ENCODE assay signal across 24 mouse cellular contexts in genomic region chr15:81776631-81777422, GRCm38 (mm10). TPM values are rescaled to one million over a fixed set of nuclear protein-coding genes. Genes with fewer than 3 reads are reported as not detected.
A peak's percentile ranks its signal among the peaks of the same experiment; 100 is the strongest.
DNase-seq lines count a peak whose midpoint lies in the region; ATAC-seq and TF ChIP-seq lines count a peak whose summit lies in the region.
"Had no signal": no experiment of that assay in that cellular context is flagged by ENCODE, and none has a peak within 500 bp of the region (broad histone marks: within the 10 kb centered on the region; RNA-seq: fewer than 3 reads in every experiment).

No protein-coding gene starts in this region.

- TF ChIP-seq CTCF in heart, adult 2 months (IDR thresholded peaks at IDR 0.05), result no peak
- TF ChIP-seq CTCF in MEL (IDR thresholded peaks at IDR 0.05 in 2 of 3, conservative IDR thresholded peaks at IDR 0.05 in 1 of 3; ENCODE audit: control insufficient read depth in 1 of 3, insufficient read depth in 1 of 3, low read depth in 2 of 3, low read length in 3 of 3, poor library complexity in 1 of 3, severe bottlenecking in 1 of 3), result no peak

- H3K4me2 ChIP-seq in liver, embryonic 15.5 days, result no peak overlapping the region
- H3K4me2 ChIP-seq: embryonic facial prominence, embryonic 13.5 days; forebrain, embryonic 12.5 days; hindbrain, embryonic 12.5 days had no signal

- H3K9ac ChIP-seq in heart, adult 2 months (ENCODE audit: low read depth, low read length), result no peak overlapping the region
- no peak overlapping the region for H3K9ac ChIP-seq in MEL (ENCODE audit: control insufficient read depth, low read depth, low read length, poor library complexity, severe bottlenecking)
- H3K9ac ChIP-seq in liver, embryonic 15.5 days, result no peak overlapping the region
- H3K9ac ChIP-seq: embryonic facial prominence, embryonic 13.5 days; forebrain, postnatal 0 days; hindbrain, embryonic 12.5 days had no signal

- H3K4me1 ChIP-seq in heart, adult 2 months (ENCODE audit: control insufficient read depth, insufficient read depth, low read length), result peaks cover 1% of the 10 kb centered on the region
- H3K4me1 ChIP-seq in MEL (ENCODE audit: control insufficient read depth in 1 of 2, insufficient read depth in 2 of 2, low read length in 2 of 2), result peaks cover 0 to 9% of the 10 kb centered on the region in 2 experiments; a peak in 2 of 4 replicates
- peaks cover 22% of the 10 kb centered on the region for H3K4me1 ChIP-seq in liver, embryonic 15.5 days (replicated peaks)
- H3K4me1 ChIP-seq: forebrain, embryonic 12.5 days; hindbrain, embryonic 12.5 days had no signal

- peak; percentile 92 for DNase-seq in heart, adult 11 months
- no peak for DNase-seq in heart, adult 2 months
- peak; percentile 51 for DNase-seq in MEL (ENCODE audit: low read depth, low spot score)
- peak; percentile 47 for DNase-seq in yolk sac, embryonic 10.5 days (ENCODE audit: low spot score)
- no peak for DNase-seq in urinary bladder, postnatal 25 days (ENCODE audit: low spot score)
- DNase-seq: adrenal gland, postnatal 14 days; cerebellum, adult 18-20 months; cerebellum, adult 9-11 months; cerebellum, postnatal 36 days; forebrain, postnatal 0 days; gastrocnemius, postnatal 14 days; heart, postnatal 10 days; heart, postnatal 4 days had no signal

- no peaks in the 10 kb centered on the region for H3K79me2 ChIP-seq in heart, adult 2 months (replicated peaks; ENCODE audit: control insufficient read depth, insufficient read depth, low read length)
- no peaks in the 10 kb centered on the region for H3K79me2 ChIP-seq in MEL (ENCODE audit: control insufficient read depth, insufficient read depth, low read length, poor library complexity)

- no peaks in the 10 kb centered on the region for H3K36me3 ChIP-seq in heart, adult 2 months (ENCODE audit: control insufficient read depth, insufficient read depth, low read length)
- no peaks in the 10 kb centered on the region; a peak in 1 of 4 replicates for H3K36me3 ChIP-seq in MEL (ENCODE audit: control insufficient read depth in 1 of 2, insufficient read depth in 2 of 2, low read length in 2 of 2)
- H3K36me3 ChIP-seq in liver, embryonic 15.5 days (replicated peaks), result peaks cover 45% of the 10 kb centered on the region

- no peaks in the 10 kb centered on the region for H3K27me3 ChIP-seq in heart, adult 2 months (ENCODE audit: control insufficient read depth, insufficient read depth, low read length)
- no peaks in the 10 kb centered on the region for H3K27me3 ChIP-seq in MEL (ENCODE audit: control insufficient read depth in 1 of 2, insufficient read depth in 2 of 2, low read length in 2 of 2)
- H3K27me3 ChIP-seq in liver, embryonic 15.5 days, result no peaks in the 10 kb centered on the region
- H3K27me3 ChIP-seq: embryonic facial prominence, embryonic 13.5 days; forebrain, embryonic 12.5 days; hindbrain, embryonic 12.5 days; Patski had no signal

- no peak overlapping the region for H3K27ac ChIP-seq in heart, adult 2 months
- H3K27ac ChIP-seq in MEL (ENCODE audit: control insufficient read depth, low read depth, low read length), result no peak overlapping the region
- H3K27ac ChIP-seq in liver, embryonic 15.5 days (replicated peaks), result no peak overlapping the region
- H3K27ac ChIP-seq: embryonic facial prominence, embryonic 13.5 days; forebrain, embryonic 12.5 days; heart, embryonic 10.5 days; hindbrain, embryonic 12.5 days had no signal

- H3K4me3 ChIP-seq in heart, adult 2 months, result no peak overlapping the region
- no peak overlapping the region for H3K4me3 ChIP-seq in MEL (ENCODE audit: control insufficient read depth in 1 of 2, insufficient read depth in 1 of 2, low read depth in 2 of 2, low read length in 2 of 2)
- no peak overlapping the region for H3K4me3 ChIP-seq in liver, embryonic 15.5 days (replicated peaks)
- H3K4me3 ChIP-seq: embryonic facial prominence, embryonic 13.5 days; forebrain, embryonic 12.5 days; heart, embryonic 10.5 days; hindbrain, embryonic 12.5 days had no signal

- TF ChIP-seq EP300 in heart, adult 2 months (IDR thresholded peaks at IDR 0.05; ENCODE audit: insufficient read depth, low read depth, low read length), result no peak
- TF ChIP-seq EP300 in MEL (IDR thresholded peaks at IDR 0.05; ENCODE audit: low read depth in 1 of 2, low read length in 2 of 2), result no peak

- WGBS in heart, adult 2 months, result 73% methylated on average over 11 of the region's 11 CpGs
- 41% methylated on average over 11 of the region's 11 CpGs for WGBS in liver, embryonic 15.5 days (ENCODE audit: insufficient replicate concordance)

- ATAC-seq in liver, embryonic 15.5 days (ENCODE audit: insufficient read depth), result 0 out of 2 replicates have a peak, but pooled peaks have one; percentile 25
- no peak; the same call in 1 of the 2 replicates for ATAC-seq in granulocyte monocyte progenitor cell, adult 5-6 weeks (replicated peaks; ENCODE audit: poor library complexity, severe bottlenecking)
- ATAC-seq: activated CD4-positive, CD25-positive, alpha-beta regulatory T cell, adult 4 months; CD4-positive, CD25-positive, alpha-beta regulatory T cell, adult 4 months; forebrain, postnatal 0 days; hindbrain, embryonic 16.5 days; Patski had no signal

- intact Hi-C loops in heart, adult 2 months (cut with DNase I), result no loop called here

- TF ChIP-seq POLR2A in heart, adult 2 months (IDR thresholded peaks at IDR 0.05; ENCODE audit: insufficient read depth, low read depth, low read length), result no peak
- no peak for TF ChIP-seq POLR2A in MEL (IDR thresholded peaks at IDR 0.05; ENCODE audit: control insufficient read depth in 1 of 2, insufficient read depth in 1 of 2, low read depth in 1 of 2, low read length in 2 of 2, poor library complexity in 1 of 2)

- no peaks in the 10 kb centered on the region for H3K9me3 ChIP-seq in MEL (replicated peaks; ENCODE audit: insufficient read depth, low read length)
- no peaks in the 10 kb centered on the region for H3K9me3 ChIP-seq in liver, embryonic 15.5 days (replicated peaks)
- H3K9me3 ChIP-seq: embryonic facial prominence, embryonic 13.5 days; forebrain, embryonic 12.5 days; G1E; heart, embryonic 10.5 days; hindbrain, embryonic 12.5 days had no signal

- TF ChIP-seq RAD21 in MEL (IDR thresholded peaks at IDR 0.05; ENCODE audit: low read depth, low read length), result no peak

TF ChIP-seq in MEL, 35 proteins besides CTCF, POLR2A, EP300 and RAD21:
- TF ChIP-seq ETS1 (IDR thresholded peaks at IDR 0.05; ENCODE audit: low read depth, low read length), result no peak
- TF ChIP-seq MYC (IDR thresholded peaks at IDR 0.05; ENCODE audit: low read depth, low read length), result 0 out of 2 replicates have a peak, but pooled peaks have one; percentile 19
- peak; percentile 80 for TF ChIP-seq MAFK (IDR thresholded peaks at IDR 0.05; ENCODE audit: borderline replicate concordance, low read depth, low read length)
- TF ChIP-seq GATA1 (IDR thresholded peaks at IDR 0.05; ENCODE audit: low read depth, low read length), result peak; percentile 54
- no peak for TF ChIP-seq ZMIZ1 (IDR thresholded peaks at IDR 0.05; ENCODE audit: low read depth, low read length)

RNA-seq across cellular contexts. Expression of gene Tef, which starts 25.4 kb away (rescaled TPM):
- total RNA-seq in heart, adult 2 months (2021), result 100 to 1,000 TPM in 1 of 2 experiments, 10 to 100 TPM in 1; 46.7 to 127 TPM
- polyA plus RNA-seq in heart, adult 2 months (2012; rRNA removed), result 76.7 and 100 TPM in 2 replicates
- 11.6 and 12.3 TPM in 2 replicates for total RNA-seq in MEL (2012; rRNA removed)
- polyA plus RNA-seq in MEL (2012; ENCODE audit: insufficient read depth in 1 of 2, insufficient read length in 2 of 2, low read depth in 1 of 2, low replicate concordance in 2 of 2, missing spikeins in 1 of 2), result 10 to 100 TPM in 1 of 2 experiments, not detected in 1; 21.7 TPM
- 6.2 and 8.1 TPM in 2 replicates for polyA plus RNA-seq in liver, embryonic 15.5 days (2015; fragmentation: Nextera tagmentation; extraction: Ambion mirVana)
- total RNA-seq in granulocyte monocyte progenitor cell, adult 5-6 weeks (2014; fragmentation: Nextera tagmentation), result 6.6 and 9.4 TPM in 2 replicates
- total RNA-seq in granulocyte monocyte progenitor cell, adult 5-6 weeks (2017), result 6.9 and 10.1 TPM in 2 replicates

RNA-seq across cellular contexts. Expression of gene Rangap1, which starts 31.5 kb away (rescaled TPM):
- 10 to 100 TPM; 25.7 to 27.3 TPM for total RNA-seq in heart, adult 2 months (2021)
- polyA plus RNA-seq in heart, adult 2 months (2012; rRNA removed), result 14.1 and 19.1 TPM in 2 replicates
- total RNA-seq in MEL (2012; rRNA removed), result 191 and 197 TPM in 2 replicates
- 100 to 1,000 TPM in 1 of 2 experiments, not detected in 1; 281 TPM for polyA plus RNA-seq in MEL (2012; ENCODE audit: insufficient read depth in 1 of 2, insufficient read length in 2 of 2, low read depth in 1 of 2, low replicate concordance in 2 of 2, missing spikeins in 1 of 2)
- 71.7 and 79.3 TPM in 2 replicates for polyA plus RNA-seq in liver, embryonic 15.5 days (2015; fragmentation: Nextera tagmentation; extraction: Ambion mirVana)
- total RNA-seq in granulocyte monocyte progenitor cell, adult 5-6 weeks (2014; fragmentation: Nextera tagmentation), result 58.9 and 63.9 TPM in 2 replicates
- 114 TPM in 2 replicates for total RNA-seq in granulocyte monocyte progenitor cell, adult 5-6 weeks (2017)

RNA-seq across cellular contexts. Expression of gene Zc3h7b, which starts 32.0 kb away (rescaled TPM):
- total RNA-seq in heart, adult 2 months (2021), result 10 to 100 TPM; 65.5 to 74.9 TPM
- 30.9 and 35.9 TPM in 2 replicates for polyA plus RNA-seq in heart, adult 2 months (2012; rRNA removed)
- total RNA-seq in MEL (2012; rRNA removed), result 16.9 and 18.2 TPM in 2 replicates
- 100 to 1,000 TPM in 1 of 2 experiments, 10 to 100 TPM in 1; 41.5 to 108 TPM for polyA plus RNA-seq in MEL (2012; ENCODE audit: insufficient read depth in 1 of 2, insufficient read length in 2 of 2, low read depth in 1 of 2, low replicate concordance in 2 of 2, missing spikeins in 1 of 2)
- 5.0 and 5.1 TPM in 2 replicates for polyA plus RNA-seq in liver, embryonic 15.5 days (2015; fragmentation: Nextera tagmentation; extraction: Ambion mirVana)
- total RNA-seq in granulocyte monocyte progenitor cell, adult 5-6 weeks (2014; fragmentation: Nextera tagmentation), result 20.7 and 31.9 TPM in 2 replicates
- 15.0 and 19.2 TPM in 2 replicates for total RNA-seq in granulocyte monocyte progenitor cell, adult 5-6 weeks (2017)

Comparison
In these comparisons a context has a peak if more than half of its experiments do, and no peak if none do; other contexts are left out.
1. DNase-seq: peak in heart, adult 11 months (single experiment), MEL (single experiment) and yolk sac, embryonic 10.5 days (single experiment); none in heart, adult 2 months (0 of 2) and urinary bladder, postnatal 25 days (single experiment).